Mouse (Mus musculus) embryo, embryonic 9.5 days (tissue): ENCODE data around the gene Tmem210.

Experiments used
- DNase-seq: peaks from one replicate; pipeline ENCODE4 v3.0.0-alpha.2; 2017; ENCODE audit errors: extremely low spot score

The Tmem210 gene

GRCm38 (mm10) chr2:25265897-25266656, 21.9 kb upstream of the Tmem210 start:
- DNase-seq: no peak

GRCm38 (mm10) chr2:25266720-25267119, 21.2 kb upstream of the Tmem210 start:
- no peak for DNase-seq

GRCm38 (mm10) chr2:25267241-25267640, 20.7 kb upstream of the Tmem210 start:
- DNase-seq: no peak

GRCm38 (mm10) chr2:25267746-25268309, 20.1 kb upstream of the Tmem210 start:
- DNase-seq: no peak

GRCm38 (mm10) chr2:25271827-25272511, 16.0 kb upstream of the Tmem210 start, which contains the start of the genes Ssna1 and Anapc2:
TSS of gene Ssna1 (minus strand) at chr2:25272438.
TSS of gene Anapc2 (plus strand) at chr2:25272478.
- DNase-seq: peak; percentile 99

- DNase-seq: no peak
Measured at GRCm38 (mm10) chr2:25272515-25272914, 15.4 kb upstream of the Tmem210 start.

- DNase-seq: no peak
Measured at GRCm38 (mm10) chr2:25273010-25273409, 14.9 kb upstream of the Tmem210 start.

- peak; percentile 64 for DNase-seq
Measured at GRCm38 (mm10) chr2:25278928-25279882, 8.7 kb upstream of the Tmem210 start.

- DNase-seq: no peak
Measured at GRCm38 (mm10) chr2:25285551-25285950, 2.4 kb upstream of the Tmem210 start.

GRCm38 (mm10) chr2:25286314-25286713, 1.6 kb upstream of the Tmem210 start:
- no peak for DNase-seq

GRCm38 (mm10) chr2:25286837-25287636, 908 bp upstream of the Tmem210 start:
- DNase-seq: no peak

GRCm38 (mm10) chr2:25288734-25289345, 895 bp downstream of the Tmem210 start:
- no peak for DNase-seq

GRCm38 (mm10) chr2:25289651-25290050, 1.7 kb downstream of the Tmem210 start, which contains the start of gene Lrrc26:
TSS of gene Lrrc26 (plus strand) at chr2:25289915.
- no peak for DNase-seq

GRCm38 (mm10) chr2:25290101-25290815, 2.3 kb downstream of the Tmem210 start:
- DNase-seq: no peak

GRCm38 (mm10) chr2:25290816-25291130, 2.8 kb downstream of the Tmem210 start:
- peak; percentile 10 for DNase-seq

- DNase-seq: no peak
Measured at GRCm38 (mm10) chr2:25291184-25292053, 3.5 kb downstream of the Tmem210 start.

GRCm38 (mm10) chr2:25292054-25292544, 4.2 kb downstream of the Tmem210 start:
- DNase-seq: no peak

- DNase-seq: peak; percentile 81
Measured at GRCm38 (mm10) chr2:25292856-25293255, 4.9 kb downstream of the Tmem210 start.

- DNase-seq: no peak
Measured at GRCm38 (mm10) chr2:25293706-25294105, 5.8 kb downstream of the Tmem210 start.
